Mouse (Mus musculus): ENCODE measurements around the gene Kcng3.

Gene Kcng3

GRCm38 (mm10) chr17:83630787-83631678 lies 662 bp downstream of the Kcng3 start:
- DNase-seq (ENCODE audit: extremely low spot score) = peak; percentile 27

GRCm38 (mm10) chr17:83613907-83614306 lies 17.8 kb downstream of the Kcng3 start:
- no peak for DNase-seq (ENCODE audit: extremely low spot score)

GRCm38 (mm10) chr17:83609532-83609931 lies 22.2 kb downstream of the Kcng3 start:
- no peak for DNase-seq (ENCODE audit: extremely low spot score)

- no peak for DNase-seq (ENCODE audit: extremely low spot score)
Measured at GRCm38 (mm10) chr17:83600976-83601375, 30.7 kb downstream of the Kcng3 start.

- DNase-seq (ENCODE audit: extremely low spot score) = no peak
Measured at GRCm38 (mm10) chr17:83595966-83596365, 35.7 kb downstream of the Kcng3 start.

GRCm38 (mm10) chr17:83594526-83594925 lies 37.2 kb downstream of the Kcng3 start:
- no peak for DNase-seq (ENCODE audit: extremely low spot score)

- DNase-seq (ENCODE audit: extremely low spot score) = no peak
Measured at GRCm38 (mm10) chr17:83593396-83593795, 38.3 kb downstream of the Kcng3 start.

- no peak for DNase-seq (ENCODE audit: extremely low spot score)
Measured at GRCm38 (mm10) chr17:83588663-83589341, 42.9 kb downstream of the Kcng3 start.

- DNase-seq (ENCODE audit: extremely low spot score) = no peak
Measured at GRCm38 (mm10) chr17:83587731-83588130, 44.0 kb downstream of the Kcng3 start.

- DNase-seq (ENCODE audit: extremely low spot score) = no peak
Measured at GRCm38 (mm10) chr17:83582585-83582984, 49.1 kb downstream of the Kcng3 start.

- DNase-seq (ENCODE audit: extremely low spot score) = no peak
Measured at GRCm38 (mm10) chr17:83580734-83581133, 51.0 kb downstream of the Kcng3 start.

- no peak for DNase-seq (ENCODE audit: extremely low spot score)
Measured at GRCm38 (mm10) chr17:83576810-83577371, 54.8 kb downstream of the Kcng3 start.

- DNase-seq (ENCODE audit: extremely low spot score) = no peak
Measured at GRCm38 (mm10) chr17:83574615-83575014, 57.1 kb downstream of the Kcng3 start.

GRCm38 (mm10) chr17:83573128-83573527 lies 58.6 kb downstream of the Kcng3 start:
- no peak for DNase-seq (ENCODE audit: extremely low spot score)

GRCm38 (mm10) chr17:83572366-83572765 lies 59.3 kb downstream of the Kcng3 start:
- DNase-seq (ENCODE audit: extremely low spot score) = no peak

GRCm38 (mm10) chr17:83567375-83567774 lies 64.3 kb downstream of the Kcng3 start:
- DNase-seq (ENCODE audit: extremely low spot score) = no peak

GRCm38 (mm10) chr17:83565506-83565905 lies 66.2 kb downstream of the Kcng3 start:
- DNase-seq (ENCODE audit: extremely low spot score) = no peak

GRCm38 (mm10) chr17:83564119-83564820 lies 67.4 kb downstream of the Kcng3 start:
- peak; percentile 18 for DNase-seq (ENCODE audit: extremely low spot score)

- DNase-seq (ENCODE audit: extremely low spot score) = peak; percentile 64
Measured at GRCm38 (mm10) chr17:83563703-83564111, 68.0 kb downstream of the Kcng3 start.

- no peak for DNase-seq (ENCODE audit: extremely low spot score)
Measured at GRCm38 (mm10) chr17:83562153-83563010, 69.3 kb downstream of the Kcng3 start.

- no peak for DNase-seq (ENCODE audit: extremely low spot score)
Measured at GRCm38 (mm10) chr17:83559081-83559480, 72.6 kb downstream of the Kcng3 start.
